In genomic region chr13:97640236-97640635, GRCm38 (mm10) we compare ENCODE assay signal across 24 mouse cellular contexts.
DNase-seq lines count a peak whose midpoint lies in the region; ATAC-seq and TF ChIP-seq lines count a peak whose summit lies in the region.
"Had no signal": no experiment of that assay in that cellular context is flagged by ENCODE, and none has a peak within 500 bp of the region (broad histone marks: within the 10 kb centered on the region; RNA-seq: fewer than 3 reads in every experiment).

No protein-coding gene starts in this region.

- intact Hi-C loops in heart, postnatal 14 days (cut with DNase I), result no loop called here
- intact Hi-C loops in left cerebral cortex, adult 2 months (cut with DNase I), result no loop called here
- intact Hi-C loops in left cerebral cortex, postnatal 14 days (cut with DNase I), result no loop called here

- no peaks in the 10 kb centered on the region for H3K27me3 ChIP-seq in heart, embryonic 12.5 days (replicated peaks)
- H3K27me3 ChIP-seq: CH12.LX; embryonic facial prominence, embryonic 12.5 days; forebrain, embryonic 13.5 days; Patski had no signal

- H3K4me2 ChIP-seq in heart, embryonic 12.5 days, result peak overlapping the region; percentile 2
- H3K4me2 ChIP-seq: embryonic facial prominence, embryonic 12.5 days; forebrain, embryonic 13.5 days had no signal

- H3K9ac ChIP-seq in heart, embryonic 12.5 days, result no peak overlapping the region
- H3K9ac ChIP-seq: embryonic facial prominence, embryonic 12.5 days; forebrain, embryonic 13.5 days had no signal

- peak overlapping the region; percentile 42; the same call in 1 of the 2 replicates for H3K27ac ChIP-seq in heart, embryonic 12.5 days (ENCODE audit: poor library complexity, severe bottlenecking)
- H3K27ac ChIP-seq in left cerebral cortex, adult 2 months, result peak overlapping the region; percentile 69; the same call in 1 of the 2 replicates
- H3K27ac ChIP-seq: embryonic facial prominence, embryonic 10.5 days; embryonic facial prominence, embryonic 12.5 days; forebrain, embryonic 13.5 days had no signal

- no peaks in the 10 kb centered on the region for H3K36me3 ChIP-seq in heart, embryonic 12.5 days
- H3K36me3 ChIP-seq: embryonic facial prominence, embryonic 10.5 days; embryonic facial prominence, embryonic 12.5 days; G1E had no signal

- WGBS in heart, embryonic 12.5 days, result 16% methylated on average over 3 of the region's 3 CpGs

- TF ChIP-seq CTCF in left cerebral cortex, adult 2 months (IDR thresholded peaks at IDR 0.05), result no peak

- DNase-seq in heart, adult 11 months, result peak; percentile 4
- no peak for DNase-seq in heart, postnatal 14 days
- no peak for DNase-seq in heart, postnatal 4 days
- DNase-seq in left cerebral cortex, adult 2 months (ENCODE audit: extremely low spot score in 1 of 2, low spot score in 2 of 2), result no peak
- no peak for DNase-seq in left cerebral cortex, postnatal 14 days (ENCODE audit: low spot score in 2 of 2)
- DNase-seq in lung, postnatal 14 days, result no peak
- DNase-seq: adrenal gland, adult 8-10 months; adrenal gland, postnatal 14 days; adrenal gland, postnatal 36 days; B cell, adult 2 months; cerebellum, adult 11-12 months; cerebellum, adult 2 months; cerebellum, adult 9-10 months; cerebellum, postnatal 10 days; cerebellum, postnatal 25 days had no signal

- H3K4me3 ChIP-seq in heart, embryonic 12.5 days, result no peak overlapping the region
- no peak overlapping the region for H3K4me3 ChIP-seq in left cerebral cortex, adult 2 months
- H3K4me3 ChIP-seq: embryonic facial prominence, embryonic 10.5 days; embryonic facial prominence, embryonic 12.5 days; forebrain, embryonic 13.5 days had no signal

- peaks cover 3% of the 10 kb centered on the region; the same call in 1 of the 2 replicates for H3K9me3 ChIP-seq in heart, embryonic 12.5 days (replicated peaks)
- H3K9me3 ChIP-seq: embryonic facial prominence, embryonic 10.5 days; embryonic facial prominence, embryonic 12.5 days had no signal

- ATAC-seq in heart, embryonic 12.5 days (ENCODE audit: insufficient number of reproducible peaks, low FRiP score), result no peak
- ATAC-seq: activated CD4-positive, CD25-positive, alpha-beta regulatory T cell, adult 4 months; CD4-positive, CD25-positive, alpha-beta regulatory T cell, adult 4 months; forebrain, embryonic 13.5 days; Patski had no signal

- peaks cover 31% of the 10 kb centered on the region for H3K4me1 ChIP-seq in heart, embryonic 12.5 days (replicated peaks)
